Mouse (Mus musculus): ENCODE data around the gene Iqschfp. TPM values are rescaled to one million over a fixed set of nuclear protein-coding genes. Genes with fewer than 3 reads are reported as not detected.

Gene Iqschfp
- total RNA-seq, 2 experiments from 2014 or later, result not detected

DNA sequence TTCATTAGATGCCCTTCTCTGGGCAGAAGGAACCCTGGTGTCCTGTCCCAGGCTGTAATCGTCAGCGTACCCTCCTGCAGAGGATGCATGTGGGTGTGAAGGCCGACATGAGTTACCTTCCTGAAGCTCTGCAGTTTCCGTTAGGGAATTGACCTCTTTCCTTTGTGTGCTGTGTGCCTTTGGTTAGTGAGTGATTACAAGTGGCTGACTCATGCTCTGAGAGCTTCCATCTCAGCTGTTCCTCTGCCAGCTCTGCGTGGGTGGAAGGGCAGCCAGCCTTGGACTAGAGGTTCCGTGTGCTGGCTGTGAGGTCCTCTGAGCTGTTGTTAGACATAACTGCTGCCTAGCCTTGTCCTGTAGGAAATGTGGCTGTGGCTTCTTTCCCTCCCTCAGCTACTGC, 616.6 kb downstream of the Iqschfp start:
- no peak for TF ChIP-seq CTCF (IDR thresholded peaks at IDR 0.05)
- intact Hi-C loops (cut with DNase I), result no loop called here
- peak; percentile 76 for DNase-seq
- Histone ChIP-seq H3K4me3 (0 out of 2 replicates have a peak overlapping the region, but pooled peaks have one; percentile 19), H3K27ac (peak overlapping the region; percentile 71)

DNA sequence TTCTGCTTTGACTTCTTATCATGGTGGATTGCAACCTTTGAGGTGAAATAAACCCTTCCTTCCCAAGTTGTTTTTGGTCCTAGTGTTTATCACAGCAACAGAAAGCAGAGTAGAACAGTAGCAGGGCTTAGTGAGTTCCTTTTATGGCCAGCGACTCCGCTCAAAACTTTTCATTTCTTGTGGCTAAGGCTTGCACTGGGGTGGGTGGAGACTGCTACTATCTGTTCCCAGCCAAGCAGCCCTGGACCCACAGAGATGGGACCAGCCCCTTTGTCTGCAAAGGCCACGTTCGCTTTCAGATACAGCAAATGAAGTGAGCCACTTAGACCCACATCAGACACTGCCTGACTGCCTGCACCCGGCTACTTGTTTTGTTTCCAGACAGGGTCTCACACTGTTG, 618.8 kb downstream of the Iqschfp start:
- intact Hi-C loops (cut with DNase I), result no loop called here
- TF ChIP-seq CTCF (IDR thresholded peaks at IDR 0.05), result no peak
- no peak for DNase-seq
- Histone ChIP-seq H3K27ac (peak overlapping the region; percentile 24; the same call in 1 of the 2 replicates), H3K4me3 (no peak overlapping the region)

- no peak for TF ChIP-seq CTCF (IDR thresholded peaks at IDR 0.05)
- DNase-seq, result no peak
- intact Hi-C loops (cut with DNase I), result no loop called here
- no peak overlapping the region for H3K4me3 ChIP-seq
- peak overlapping the region; percentile 4; the same call in 1 of the 2 replicates for H3K27ac ChIP-seq
These were observed 619.7 kb downstream of the Iqschfp start for GRCm38 (mm10) chr3:68511744-68512143.

GRCm38 (mm10) chr3:68512327-68512726, 620.3 kb downstream of the Iqschfp start:
- intact Hi-C loops (cut with DNase I), result no loop called here
- H3K4me3 ChIP-seq, result no peak overlapping the region
- TF ChIP-seq CTCF (IDR thresholded peaks at IDR 0.05), result no peak
- peak overlapping the region; percentile 48; the same call in 1 of the 2 replicates for H3K27ac ChIP-seq
- DNase-seq, result no peak

DNA sequence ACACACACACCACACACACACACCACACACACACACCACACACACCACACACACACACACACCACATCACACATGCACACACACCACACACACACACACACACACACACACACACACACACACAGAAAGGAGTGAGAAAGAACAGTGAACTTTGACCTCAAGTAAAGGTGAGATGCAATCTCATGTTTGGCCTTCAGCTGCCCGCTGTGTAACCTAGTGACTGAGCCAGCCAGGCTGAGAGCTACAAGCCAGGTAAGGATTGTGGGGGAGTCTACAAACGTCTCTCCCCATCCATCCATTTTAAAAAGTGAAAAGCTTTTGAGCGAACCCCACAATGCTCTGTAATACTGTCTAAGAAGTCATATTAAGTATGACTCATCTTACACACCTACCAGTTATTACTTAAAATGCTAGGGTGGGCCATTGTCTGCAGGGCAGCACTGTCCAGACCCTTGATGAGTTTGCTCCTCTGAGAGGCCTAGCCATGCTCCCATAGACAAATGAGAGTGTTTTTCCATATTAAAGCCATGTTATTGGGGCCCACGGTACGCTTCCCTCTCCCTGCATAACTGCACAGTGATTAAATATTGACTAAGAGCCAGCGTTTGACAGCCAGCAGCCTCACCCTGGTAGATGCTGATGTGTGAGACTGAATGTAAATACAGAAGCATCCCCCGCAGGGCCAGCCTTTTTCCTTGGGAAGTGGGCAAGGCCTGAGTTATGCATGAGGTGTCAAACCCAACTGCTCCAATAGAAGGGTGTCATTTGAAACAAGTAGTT, 621.5 kb downstream of the Iqschfp start:
- no peak overlapping the region for H3K4me3 ChIP-seq
- intact Hi-C loops (cut with DNase I), result no loop called here
- DNase-seq, result no peak
- TF ChIP-seq CTCF (IDR thresholded peaks at IDR 0.05), result no peak
- no peak overlapping the region for H3K27ac ChIP-seq

GRCm38 (mm10) chr3:68514120-68514497, 622.1 kb downstream of the Iqschfp start:
- no peak for TF ChIP-seq CTCF (IDR thresholded peaks at IDR 0.05)
- no peak for DNase-seq
- Histone ChIP-seq H3K27ac (no peak overlapping the region), H3K4me3 (no peak overlapping the region)
- intact Hi-C loops (cut with DNase I), result no loop called here

DNA sequence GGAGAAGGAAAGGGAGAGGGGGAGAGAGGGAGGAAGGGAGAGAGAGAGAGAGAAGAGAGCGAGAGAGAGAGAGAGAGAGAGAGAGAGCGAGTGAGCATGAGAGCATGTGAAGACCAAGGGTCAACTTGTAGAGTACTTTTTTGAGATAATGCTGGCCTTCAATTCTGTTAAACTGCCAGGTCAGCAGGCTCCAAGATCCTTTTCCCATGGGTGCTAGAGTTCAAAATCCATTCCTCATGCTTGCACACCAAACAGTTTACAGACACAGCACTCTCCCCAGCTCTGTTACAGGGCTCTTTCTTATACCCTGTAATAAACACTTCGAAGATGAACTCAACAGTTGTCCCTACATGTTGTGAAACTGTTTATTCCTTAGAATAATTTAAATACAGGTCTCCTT, 622.7 kb downstream of the Iqschfp start:
- Histone ChIP-seq H3K4me3 (no peak overlapping the region), H3K27ac (no peak overlapping the region)
- intact Hi-C loops (cut with DNase I), result no loop called here
- no peak for DNase-seq
- no peak for TF ChIP-seq CTCF (IDR thresholded peaks at IDR 0.05)

DNA sequence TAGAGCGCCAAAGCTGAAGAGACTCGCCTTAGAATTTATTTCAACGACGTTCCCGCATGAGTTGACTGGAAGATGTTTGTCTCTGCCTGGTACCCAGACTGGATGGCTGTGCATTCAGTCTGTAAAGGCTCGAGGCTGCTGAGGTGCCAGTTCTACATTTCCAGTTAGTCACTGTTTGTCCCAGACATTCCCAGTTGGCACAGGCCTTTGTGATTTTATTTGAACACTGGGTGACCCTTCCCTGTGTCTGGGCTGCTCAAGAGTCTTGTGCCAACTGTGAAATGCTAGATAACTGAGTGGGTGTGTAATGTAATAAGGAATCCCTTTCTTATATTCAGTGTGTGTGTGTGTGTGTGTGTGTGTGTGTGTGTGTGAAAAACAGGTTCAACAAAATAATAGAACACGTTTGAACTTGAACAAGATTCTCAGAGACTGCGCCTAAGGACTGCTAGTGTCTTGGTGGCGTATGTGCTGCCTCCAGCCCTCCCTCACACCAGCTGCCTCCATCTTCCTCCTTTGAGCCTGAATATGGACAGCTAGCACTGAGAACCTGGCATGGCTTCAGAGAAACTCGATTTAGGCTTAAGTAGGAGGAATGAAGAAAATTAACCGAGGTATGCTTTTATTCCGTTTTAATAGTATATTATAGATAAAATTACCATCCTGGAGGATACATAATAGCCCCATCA, 624.5 kb downstream of the Iqschfp start:
- no peak overlapping the region for H3K27ac ChIP-seq
- TF ChIP-seq CTCF (IDR thresholded peaks at IDR 0.05), result no peak
- H3K4me3 ChIP-seq, result no peak overlapping the region
- no peak for DNase-seq
- intact Hi-C loops (cut with DNase I), result no loop called here

- no peak overlapping the region for H3K4me3 ChIP-seq
- no peak overlapping the region for H3K27ac ChIP-seq
- intact Hi-C loops (cut with DNase I), result no loop called here
- DNase-seq, result no peak
- TF ChIP-seq CTCF (IDR thresholded peaks at IDR 0.05), result no peak
These were observed 625.2 kb downstream of the Iqschfp start for GRCm38 (mm10) chr3:68517236-68517635.

DNA sequence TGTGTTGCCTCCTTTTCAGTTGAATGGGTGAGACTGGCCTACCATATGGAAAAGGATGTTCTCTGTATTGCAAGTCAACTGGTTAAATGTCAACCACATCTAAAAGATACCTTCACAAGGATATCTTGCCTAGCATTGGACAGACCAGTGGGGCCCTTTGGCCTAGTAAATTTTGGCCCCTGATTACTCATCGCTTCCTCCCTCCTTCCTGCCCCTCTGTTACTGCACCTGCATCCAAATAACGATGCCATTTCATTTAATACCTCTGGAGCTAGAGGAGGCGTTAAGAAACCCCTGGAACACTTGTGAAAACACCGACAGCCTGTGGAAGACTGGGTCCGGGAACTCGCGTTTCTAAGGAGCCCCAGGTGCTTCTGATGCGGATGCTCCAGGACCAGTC, 626.0 kb downstream of the Iqschfp start:
- Histone ChIP-seq H3K4me3 (no peak overlapping the region), H3K27ac (no peak overlapping the region)
- no peak for TF ChIP-seq CTCF (IDR thresholded peaks at IDR 0.05)
- intact Hi-C loops (cut with DNase I), result no loop called here
- DNase-seq, result no peak

DNA sequence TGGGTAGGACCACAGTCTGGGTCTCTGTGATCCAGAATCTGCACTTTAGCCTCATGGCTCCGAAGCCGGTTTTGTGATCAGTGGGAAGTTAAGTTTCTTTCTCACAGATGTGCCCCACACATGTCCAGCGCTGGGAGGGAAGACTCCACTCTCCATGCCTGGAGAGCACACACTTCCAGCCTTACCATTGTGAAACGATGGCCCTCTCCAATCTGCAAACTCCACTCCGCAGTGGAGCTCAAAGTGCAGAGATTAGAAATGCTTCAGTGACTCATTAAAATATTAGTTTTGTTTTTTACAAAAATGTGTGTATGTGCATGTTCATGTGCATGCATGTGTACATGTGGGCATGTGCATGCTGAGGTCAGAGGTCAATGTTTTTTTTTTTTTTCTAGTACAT, 626.6 kb downstream of the Iqschfp start:
- H3K4me3 ChIP-seq, result no peak overlapping the region
- intact Hi-C loops (cut with DNase I), result no loop called here

GRCm38 (mm10) chr3:68525361-68525878, 633.4 kb downstream of the Iqschfp start:
- intact Hi-C loops (cut with DNase I), result no loop called here
- DNase-seq, result no peak
- H3K4me3 ChIP-seq, result no peak overlapping the region
- H3K27ac ChIP-seq, result no peak overlapping the region
- no peak for TF ChIP-seq CTCF (IDR thresholded peaks at IDR 0.05)

More for the DNA sequence above, 626.6 kb downstream of the Iqschfp start:
- no peak overlapping the region for H3K27ac ChIP-seq
- no peak for DNase-seq
- TF ChIP-seq CTCF (IDR thresholded peaks at IDR 0.05), result no peak

DNA sequence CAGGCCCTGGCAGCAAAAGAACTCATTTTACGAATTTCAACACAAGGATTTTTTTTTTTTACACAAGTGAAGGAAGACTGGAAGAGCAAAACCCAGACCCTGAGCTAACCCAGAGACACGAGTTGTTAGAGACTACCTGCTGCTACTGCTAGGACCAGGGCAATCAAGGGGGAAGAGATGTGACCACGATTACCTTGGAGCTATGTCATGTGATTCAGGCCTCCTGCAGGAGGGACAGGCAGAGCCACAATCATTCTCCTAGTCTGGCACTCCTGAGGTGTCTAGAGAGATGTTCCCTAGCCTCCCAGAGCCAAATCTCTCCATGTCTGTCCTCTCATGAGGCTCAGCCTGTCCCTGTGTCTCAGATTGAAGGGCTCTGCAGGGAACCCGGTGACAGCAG, 634.4 kb downstream of the Iqschfp start:
- intact Hi-C loops (cut with DNase I), result no loop called here
- TF ChIP-seq CTCF (IDR thresholded peaks at IDR 0.05), result no peak
- Histone ChIP-seq H3K27ac (no peak overlapping the region), H3K4me3 (no peak overlapping the region)
- DNase-seq, result no peak

All from gastrocnemius, adult 2 months (tissue).